Mouse (Mus musculus) left cerebral cortex, adult 18-20 months (tissue): Measurements from ENCODE around the gene Ankfn1. TPM values are rescaled to one million over a fixed set of nuclear protein-coding genes. Genes with fewer than 3 reads are reported as not detected.
A peak's percentile ranks its signal among the peaks of the same experiment; 100 is the strongest.

ENCODE experiments used
- DNase-seq, 2 experiments: peaks; one replicate each; pipeline ENCODE4 v3.0.0; 2021 to 2022; ENCODE audit warnings: low spot score in 2 of 2, mixed read lengths in 1 of 2
- total RNA-seq, 2 experiments: library from RNA; stranded (reverse); gene quantifications; 2 replicates each; pipeline ENCODE4 v1.2.3; 2021

The Ankfn1 gene
- total RNA-seq, 2 experiments from 2014 or later: 11.2 to 11.3 TPM

DNA sequence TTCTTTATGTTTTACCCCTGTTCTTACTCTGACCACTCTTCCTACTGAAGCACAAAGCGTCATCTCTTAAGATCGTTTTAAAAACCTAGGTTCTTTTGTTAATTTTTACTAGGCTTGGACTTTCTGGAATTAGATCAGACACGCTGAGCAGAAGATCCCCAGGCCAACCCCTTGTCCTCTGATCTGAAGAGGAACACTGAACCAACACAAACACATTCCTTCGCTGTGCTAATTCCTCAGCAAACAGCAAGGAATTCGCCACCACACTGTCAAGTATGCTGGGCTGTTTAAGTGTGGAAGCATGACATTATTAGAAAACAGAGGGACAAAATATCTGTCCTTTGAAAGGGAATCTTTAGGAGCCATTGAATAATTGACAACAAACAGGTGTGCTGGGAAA lies 300.5 kb downstream of the Ankfn1 start:
- DNase-seq: no peak

DNA sequence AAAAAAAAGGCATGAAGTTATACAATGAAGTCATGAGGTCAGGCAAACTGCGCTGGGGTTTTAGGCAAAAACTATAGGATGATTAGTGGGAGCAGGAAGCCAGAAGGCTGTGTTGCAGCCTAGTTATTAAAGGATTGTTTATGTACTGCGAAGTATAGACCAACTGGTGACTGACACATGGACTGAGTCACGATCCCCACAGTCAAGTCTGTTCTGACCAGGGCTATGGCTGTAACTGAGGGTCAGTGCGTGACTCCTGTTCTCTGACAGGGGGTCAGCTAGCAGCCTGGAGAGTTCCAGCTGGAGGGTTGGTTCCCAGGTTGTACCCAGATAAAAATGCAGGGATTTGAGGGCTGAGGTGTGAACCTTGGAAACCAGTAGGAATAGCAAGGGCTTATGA lies 301.4 kb downstream of the Ankfn1 start:
- no peak for DNase-seq

DNA sequence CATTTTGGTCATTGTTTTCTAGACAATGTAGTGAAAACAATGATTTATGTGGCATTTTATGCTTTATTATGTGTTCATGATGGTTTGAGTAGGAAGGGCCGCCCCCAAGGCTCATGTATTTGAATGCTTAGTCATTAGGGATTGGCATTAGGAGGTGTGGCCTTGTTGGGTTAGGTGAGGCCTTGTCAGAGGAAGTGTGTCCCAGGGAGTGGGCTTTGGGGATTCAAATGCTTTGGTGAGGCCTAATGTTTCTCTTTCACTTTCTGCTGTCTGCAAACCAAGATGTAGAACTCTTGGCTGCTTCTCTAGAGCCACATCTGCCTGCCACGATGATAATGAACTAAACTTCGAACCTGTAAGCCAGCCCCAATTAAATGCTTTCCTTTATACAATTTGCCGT lies 304.6 kb downstream of the Ankfn1 start:
- DNase-seq: no peak

DNA sequence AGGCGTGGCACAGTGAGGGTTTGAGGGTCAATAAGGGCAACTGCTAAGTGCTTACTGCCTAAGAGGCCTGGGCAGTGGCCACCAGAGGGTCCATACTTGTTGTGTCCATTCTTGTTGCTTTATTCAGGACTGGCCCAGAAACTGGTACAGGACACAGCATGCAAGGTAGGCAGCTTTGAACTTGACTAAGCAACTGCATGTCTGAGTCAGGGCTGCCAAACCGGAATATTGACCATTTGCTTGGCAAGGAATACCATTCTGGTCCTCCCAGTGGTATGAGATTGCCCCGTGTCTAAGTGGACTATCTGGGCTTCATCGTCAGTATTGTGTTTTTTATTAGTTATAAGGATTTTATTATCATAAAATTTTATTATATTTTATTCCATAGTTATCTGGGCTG lies 312.1 kb downstream of the Ankfn1 start:
- no peak for DNase-seq

DNA sequence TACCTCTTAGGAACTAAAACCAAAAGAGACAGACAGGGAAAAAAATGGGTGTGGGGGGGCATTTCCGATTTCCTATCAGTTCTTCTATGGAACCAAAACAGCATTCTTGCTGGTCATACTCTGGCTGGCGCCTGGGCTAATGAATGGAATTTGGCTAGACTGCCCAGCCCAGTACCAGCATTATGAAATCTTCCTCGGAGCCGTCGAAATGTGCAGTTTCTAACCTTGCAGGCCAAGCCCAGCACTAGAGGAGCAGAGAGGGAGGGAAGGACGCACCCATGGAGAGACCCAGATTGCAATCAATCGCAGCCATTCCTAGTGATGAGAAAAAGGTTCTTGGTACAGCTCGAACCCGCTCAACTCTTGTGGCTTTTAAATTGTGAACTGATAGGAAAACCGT lies 315.2 kb downstream of the Ankfn1 start:
- no peak for DNase-seq

DNA sequence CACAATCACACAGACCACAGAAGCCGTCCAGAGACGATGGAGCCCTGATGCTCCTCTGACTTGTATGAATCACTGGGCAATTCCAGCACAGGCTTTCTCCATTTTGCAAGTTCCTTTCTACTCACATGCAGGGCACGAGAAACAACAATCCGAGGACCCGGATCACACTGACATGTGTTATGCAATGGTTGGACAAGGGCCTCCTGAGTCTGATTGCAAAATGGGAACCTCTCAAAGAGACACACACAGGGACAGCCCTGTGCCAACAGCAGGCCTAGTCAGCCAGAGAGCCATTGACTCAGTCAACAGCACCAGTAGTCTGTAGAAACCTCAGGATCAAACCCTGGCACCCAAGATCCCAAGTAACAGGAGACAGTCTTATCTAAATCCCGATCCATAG lies 318.0 kb downstream of the Ankfn1 start:
- no peak for DNase-seq

DNA sequence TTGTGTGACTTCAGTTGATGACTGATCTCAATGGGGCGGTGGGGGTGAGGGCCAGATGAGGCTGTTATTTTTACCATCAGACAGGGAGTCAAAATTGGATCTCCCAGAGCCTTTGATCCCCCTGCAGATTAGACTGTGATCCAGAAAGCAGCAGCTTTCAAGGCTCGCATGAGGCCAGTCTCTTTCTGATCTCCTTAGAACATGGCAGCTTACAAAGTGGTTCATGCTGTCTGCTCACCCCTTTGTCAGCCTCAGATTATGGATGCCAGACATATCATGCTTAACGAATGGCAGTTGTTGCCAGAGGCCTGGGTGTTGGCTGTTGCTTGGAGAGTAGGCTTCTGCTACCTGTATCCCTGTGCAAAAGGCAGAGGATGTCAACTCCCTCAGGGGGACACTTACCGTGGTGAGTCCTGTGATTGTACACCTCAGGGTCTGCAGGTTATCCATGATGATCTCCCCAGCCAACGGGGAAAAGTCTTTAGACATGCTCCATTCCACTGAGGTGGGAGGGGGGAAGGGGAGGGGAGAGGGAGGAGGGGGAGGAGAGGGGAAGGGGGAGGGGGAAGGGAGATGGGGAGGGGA lies 321.7 kb downstream of the Ankfn1 start:
- DNase-seq: no peak

DNA sequence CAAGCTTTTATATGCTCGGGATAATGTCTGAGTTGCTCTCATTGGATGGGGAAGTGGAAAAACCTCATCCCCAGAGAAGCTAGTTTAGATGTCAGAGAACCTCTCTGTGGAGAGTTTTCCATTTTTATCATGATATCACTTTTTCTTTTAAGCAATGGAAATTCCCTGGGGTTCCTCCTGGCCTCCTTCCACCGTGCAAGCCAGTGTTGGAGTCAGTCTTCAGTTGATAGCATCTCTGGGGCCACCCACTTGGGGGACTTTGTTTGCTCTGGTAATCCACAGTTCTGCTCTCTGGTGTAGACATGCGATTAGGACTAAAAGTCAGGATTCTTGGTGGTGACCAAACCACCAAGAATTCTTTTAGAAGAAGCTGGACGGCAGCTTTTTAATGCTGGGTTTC lies 322.8 kb downstream of the Ankfn1 start:
- no peak for DNase-seq

DNA sequence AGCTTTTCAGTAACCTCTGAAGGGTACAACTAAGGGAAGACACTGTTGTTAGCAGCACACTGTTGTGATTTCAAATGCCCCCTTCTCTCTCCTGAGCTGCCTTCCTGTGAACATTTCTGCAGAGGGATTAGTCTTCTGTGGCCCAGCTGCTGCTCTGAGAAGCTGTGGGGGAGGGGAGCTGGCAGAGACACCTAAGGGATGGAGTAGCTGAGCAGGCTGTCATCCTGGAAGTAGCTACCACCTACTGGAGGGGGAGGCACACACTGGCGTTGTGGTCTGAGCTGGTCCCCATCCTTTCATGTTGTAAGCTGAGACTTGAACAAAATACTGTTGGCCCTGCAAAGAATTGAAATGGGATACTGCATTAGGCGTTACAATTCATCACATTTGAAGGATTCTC lies 324.6 kb downstream of the Ankfn1 start:
- DNase-seq: peak; percentile 16 to 17

DNA sequence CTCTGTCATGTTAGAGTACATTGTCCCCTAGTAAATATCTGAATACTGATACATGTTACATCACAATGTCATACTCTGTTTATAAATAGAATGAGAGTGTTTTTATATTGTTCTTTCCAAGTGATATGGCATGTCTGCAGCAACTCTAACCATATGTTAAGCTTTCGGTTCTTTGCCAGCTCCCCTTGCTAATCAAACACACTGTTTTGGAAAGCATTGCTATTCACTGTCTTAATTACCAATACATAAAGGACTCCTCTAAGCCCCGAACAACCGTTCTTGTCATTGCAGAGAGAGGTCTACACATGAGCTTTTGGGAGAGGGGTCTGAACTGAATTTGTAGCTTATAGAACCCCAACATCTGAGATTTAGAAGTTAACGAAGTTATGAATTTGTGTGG lies 327.0 kb downstream of the Ankfn1 start:
- no peak for DNase-seq

DNA sequence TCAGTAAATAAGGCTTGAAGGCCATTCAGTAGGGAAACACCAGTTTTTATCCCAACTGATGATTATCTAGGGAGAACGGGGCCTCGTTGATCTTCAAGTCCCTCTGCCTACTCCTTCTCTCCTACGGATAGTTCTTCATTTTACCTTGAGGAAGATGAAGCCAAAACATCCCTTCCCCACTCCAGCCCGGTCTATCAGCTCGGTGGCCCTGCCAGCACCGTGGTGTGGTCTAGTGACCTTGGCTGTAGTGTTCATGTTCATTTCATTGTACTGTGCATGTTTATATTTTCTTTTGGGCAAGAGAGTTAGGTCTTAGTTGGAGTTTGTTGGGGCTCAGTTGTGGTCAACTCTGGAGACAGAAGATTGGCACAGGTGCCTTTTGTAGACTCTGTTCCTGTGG lies 328.5 kb downstream of the Ankfn1 start:
- no peak for DNase-seq

DNA sequence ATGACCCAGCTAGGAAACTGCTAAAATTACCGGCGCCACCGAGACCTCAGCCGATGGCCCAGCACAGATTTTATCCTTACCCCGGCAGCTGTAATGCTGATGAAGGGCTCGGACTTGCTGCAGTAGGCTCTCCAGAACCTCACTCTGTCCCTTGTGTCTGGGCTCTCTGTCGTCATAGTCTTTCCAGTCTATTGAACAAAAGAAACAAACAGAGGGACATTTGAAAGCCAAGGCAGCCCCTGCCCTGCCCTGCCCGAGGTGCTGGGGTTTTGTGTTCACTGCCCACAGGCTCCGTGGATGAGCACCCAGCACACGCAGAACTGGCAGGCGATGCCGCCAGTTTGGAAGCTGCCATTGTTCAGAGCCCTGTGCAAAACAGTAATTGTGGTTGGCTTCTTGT lies 330.0 kb downstream of the Ankfn1 start:
- no peak for DNase-seq

DNA sequence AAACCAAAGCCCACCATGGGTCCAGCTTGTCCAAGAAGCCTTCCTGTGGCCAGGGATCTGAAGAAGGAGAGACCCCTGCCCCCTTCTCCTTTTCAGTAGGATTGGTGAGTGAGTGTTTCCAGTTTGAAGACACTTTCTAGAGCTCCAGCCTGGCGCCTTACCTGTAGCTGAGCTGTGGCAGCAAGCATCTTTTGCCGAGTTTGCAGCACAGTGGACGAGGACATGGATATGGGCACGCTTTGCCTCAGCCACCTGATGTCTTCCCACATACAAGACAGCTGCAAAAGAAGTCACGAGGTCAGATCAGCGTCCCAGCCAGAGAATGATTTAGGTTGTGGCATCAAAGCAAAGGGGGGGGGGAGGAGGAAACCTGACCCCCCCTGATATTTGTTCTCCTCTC lies 336.9 kb downstream of the Ankfn1 start:
- DNase-seq: no peak

DNA sequence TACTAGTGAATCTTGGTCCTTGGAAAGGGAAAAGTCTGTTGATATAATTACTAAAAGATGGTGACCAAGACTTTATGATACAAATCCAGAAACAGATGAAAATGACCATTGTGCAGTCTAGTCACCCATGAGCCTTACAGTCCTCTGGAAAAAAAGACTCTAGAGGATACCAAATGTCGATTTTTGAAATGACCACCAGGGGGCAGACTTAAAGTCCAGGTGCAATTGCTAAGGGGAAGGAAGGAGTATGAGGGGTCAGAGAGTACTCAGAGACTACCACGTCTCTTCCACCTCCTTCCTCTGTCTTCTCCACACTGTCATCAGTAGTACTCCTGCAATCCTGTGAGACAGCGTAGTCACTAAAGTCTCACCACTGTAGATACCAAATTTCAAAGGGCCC lies 353.1 kb downstream of the Ankfn1 start:
- peak; percentile 16 to 34 for DNase-seq

DNA sequence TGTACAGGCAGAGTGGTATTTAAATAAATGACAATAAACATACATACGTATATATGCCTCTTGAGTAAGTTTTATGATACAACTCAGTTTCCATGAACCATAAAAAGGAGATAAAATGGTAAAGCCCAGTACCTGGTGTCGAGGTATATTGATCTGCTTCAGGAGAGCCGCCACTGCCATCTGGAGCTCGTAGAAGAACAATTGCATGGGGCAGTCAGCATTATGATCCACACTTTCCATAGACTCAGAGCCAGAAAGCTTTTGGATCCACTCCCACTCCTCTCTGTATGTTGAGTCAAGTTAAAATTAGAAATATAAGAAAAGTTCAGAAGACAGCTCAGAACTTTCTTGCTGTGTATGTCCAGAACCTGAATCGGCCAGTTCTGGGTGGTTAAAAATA lies 354.8 kb downstream of the Ankfn1 start:
- DNase-seq: no peak

DNA sequence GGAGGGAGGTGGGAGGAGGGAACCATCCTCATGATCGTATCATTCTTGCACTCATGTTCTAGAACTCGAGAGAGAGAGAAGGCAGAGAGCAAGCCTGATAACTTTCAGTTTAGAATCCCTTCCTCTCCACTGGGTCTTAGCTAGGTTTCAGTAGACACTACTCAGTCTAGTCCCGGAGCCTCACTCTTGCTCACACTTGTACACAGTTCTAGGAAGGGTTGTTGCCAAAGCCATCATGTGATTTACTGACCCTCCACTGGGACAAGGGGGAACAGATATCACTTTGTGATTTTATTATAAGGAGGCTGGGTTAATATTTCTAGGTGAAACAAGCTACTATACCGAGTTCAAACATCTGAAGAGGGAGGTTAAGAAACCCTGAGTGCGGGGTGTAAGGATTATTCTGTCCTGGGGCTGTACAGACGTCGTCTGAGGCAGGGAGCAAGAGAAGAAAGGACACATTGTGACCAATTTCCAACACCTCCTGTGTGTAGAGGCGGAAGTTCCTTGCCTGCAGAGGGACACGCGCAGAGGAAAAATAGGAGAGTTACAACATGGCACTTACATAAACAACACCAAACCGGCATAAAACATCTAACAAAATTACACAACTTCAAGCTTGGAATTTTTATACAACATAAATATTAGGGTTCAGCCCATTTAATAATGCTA lies 356.6 kb downstream of the Ankfn1 start:
- DNase-seq: no peak

DNA sequence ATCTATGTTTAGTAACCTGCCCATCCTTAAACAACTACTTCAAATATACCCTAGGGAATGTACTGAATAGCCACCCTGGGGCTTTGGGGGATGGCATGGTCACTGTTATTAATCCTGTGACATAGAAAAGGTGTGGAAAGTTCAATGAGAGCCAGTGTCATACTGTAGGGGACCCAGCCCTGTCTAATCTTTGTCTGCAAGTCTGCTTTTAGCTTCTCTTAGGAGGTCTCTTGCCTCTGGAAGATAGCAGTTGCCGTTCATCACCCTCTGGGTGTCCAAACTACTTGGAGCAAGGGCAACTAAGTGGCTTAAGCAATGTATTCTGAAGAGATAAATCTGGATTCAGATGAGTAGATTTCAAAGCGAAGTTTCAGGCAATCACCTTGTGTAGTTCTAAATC lies 357.6 kb downstream of the Ankfn1 start:
- DNase-seq: no peak

DNA sequence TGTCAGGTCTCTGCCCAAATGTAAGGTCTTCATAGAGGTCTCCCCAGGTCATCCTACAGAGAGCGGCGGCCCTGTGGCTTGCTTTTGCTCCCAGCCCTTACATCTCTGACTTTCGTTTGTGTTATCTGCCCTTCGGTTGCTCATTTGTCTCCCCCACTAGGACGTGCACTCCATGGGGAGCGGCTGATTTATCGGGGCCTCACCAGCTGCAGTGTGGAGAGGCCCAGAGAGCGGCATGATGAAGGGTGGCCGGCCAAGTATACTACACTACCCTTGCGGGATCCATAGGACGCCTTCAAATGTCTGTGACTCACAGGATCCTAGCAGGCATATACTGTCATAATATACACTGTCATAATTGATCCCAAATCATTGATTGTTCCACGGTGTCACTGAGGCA lies 358.8 kb downstream of the Ankfn1 start:
- no peak for DNase-seq

DNA sequence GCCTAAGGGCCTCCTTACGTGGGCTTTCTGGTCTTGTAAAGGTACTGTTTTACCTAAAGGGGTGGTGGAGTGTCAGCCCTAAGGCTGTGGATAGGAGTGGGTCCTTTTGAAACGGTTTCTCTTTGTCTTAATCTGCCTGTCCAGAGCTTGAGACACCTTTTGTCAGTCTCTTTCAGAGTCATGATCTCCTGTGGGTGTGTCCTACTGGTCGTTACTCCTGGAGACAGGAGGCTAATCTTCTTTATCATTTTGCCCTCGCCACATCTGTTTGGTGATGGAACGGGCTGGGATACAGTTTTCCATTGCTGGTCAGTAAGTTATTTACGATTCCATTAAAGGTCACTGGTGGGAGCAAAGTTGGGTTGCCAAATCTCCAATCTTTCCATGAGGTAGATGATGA lies 360.7 kb downstream of the Ankfn1 start:
- DNase-seq: no peak

DNA sequence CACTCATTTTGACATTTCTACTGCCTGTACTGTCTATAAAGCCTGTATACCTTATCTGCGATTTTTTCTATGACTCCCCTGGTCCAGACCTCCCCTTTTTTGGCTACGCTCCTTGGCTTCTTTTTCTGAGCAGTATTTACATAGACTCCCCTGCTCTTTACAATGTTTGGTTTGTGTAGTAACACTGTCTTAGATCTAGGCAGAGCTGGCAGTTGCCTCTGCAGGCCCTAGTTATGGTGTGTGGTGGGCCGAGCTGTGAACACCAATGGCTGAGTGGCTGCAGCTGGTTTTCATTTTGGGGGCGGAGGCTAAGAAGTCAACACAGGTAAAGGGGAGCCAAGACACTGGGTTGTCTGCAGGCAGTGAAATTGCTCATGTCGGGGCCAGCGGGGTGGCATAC lies 368.7 kb downstream of the Ankfn1 start:
- DNase-seq: no peak

DNA sequence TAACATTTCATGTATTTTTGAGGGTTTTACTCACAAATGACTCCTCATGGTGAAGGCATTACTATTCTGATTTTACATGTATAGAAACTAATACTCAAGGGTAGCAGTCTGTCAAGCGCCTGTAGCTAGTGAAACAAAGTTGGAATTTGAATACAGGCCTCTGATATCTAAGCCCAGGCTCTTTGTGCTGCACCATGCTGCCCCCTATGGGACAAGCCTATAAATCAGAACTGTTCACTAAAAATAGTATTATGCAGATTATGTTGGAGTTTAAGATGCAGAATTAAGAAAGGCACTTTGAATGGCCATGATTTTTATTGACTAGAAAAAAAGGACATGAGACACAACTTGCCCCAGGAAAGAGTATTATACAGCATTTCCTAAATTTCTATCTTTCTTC lies 373.0 kb downstream of the Ankfn1 start:
- peak in 1 of 2 experiments; percentile 13 for DNase-seq

DNA sequence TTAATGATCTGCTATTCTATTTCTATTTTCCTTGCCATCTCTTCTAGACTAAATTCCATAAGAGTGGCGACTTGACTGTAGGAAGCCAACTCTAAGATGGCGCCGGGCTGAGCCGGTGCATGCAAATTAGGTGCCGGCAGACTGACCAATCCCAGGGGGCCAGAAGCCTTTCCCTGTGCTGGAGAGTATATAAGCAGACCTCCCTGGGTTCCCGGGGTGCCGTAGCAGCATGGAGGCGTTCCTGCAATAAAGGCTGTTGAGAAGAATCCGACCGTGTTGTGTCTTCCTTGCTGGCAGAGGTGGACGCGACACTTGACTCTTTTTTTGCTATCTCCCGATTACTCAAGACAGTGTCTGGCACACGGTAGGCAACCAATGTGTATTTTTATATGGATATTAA lies 374.0 kb downstream of the Ankfn1 start:
- no peak for DNase-seq

DNA sequence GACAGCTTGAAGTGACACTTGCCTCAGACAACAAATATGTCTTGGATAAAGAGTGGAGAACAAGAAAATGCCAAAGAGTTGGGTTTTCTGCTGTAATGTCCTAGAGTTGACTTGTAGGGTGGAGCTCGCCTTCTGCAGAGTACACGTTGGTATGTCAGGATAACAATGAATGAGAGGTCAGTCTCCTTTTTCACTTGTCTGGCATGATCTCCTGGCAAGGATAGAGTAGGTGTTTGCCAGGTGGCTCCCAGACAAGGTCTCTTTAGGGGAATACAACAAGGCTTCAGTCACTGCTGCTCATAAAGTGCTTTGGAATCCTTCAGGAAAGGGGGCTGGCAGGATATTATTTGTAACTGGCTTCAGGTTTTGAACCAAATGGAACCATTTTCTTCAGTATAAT lies 388.6 kb downstream of the Ankfn1 start:
- no peak for DNase-seq

DNA sequence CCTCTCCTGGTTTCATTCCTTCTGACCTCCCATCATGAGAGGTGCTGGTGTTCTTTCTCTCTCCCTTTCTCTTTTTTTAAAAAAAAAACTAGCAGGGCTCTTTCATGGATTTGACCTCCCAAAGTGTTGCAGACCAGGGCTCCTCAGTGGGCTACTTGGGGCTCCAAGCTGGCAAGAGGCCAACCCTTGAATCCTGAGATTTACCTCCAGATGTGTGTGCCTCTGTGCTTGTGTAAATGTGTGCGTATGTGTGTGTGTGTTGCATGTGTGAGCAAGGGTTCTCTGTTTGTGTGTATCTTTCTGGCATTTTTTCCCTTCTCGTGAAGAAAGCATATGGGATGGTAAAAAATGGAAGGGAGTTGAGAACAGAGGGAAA lies 394.8 kb downstream of the Ankfn1 start:
- no peak for DNase-seq
